Mouse (Mus musculus) testis, adult 2 months (tissue): Measurements from ENCODE around the gene Rxrg.

Experiments used
- CTCF ChIP-seq: fragments of 200-500 bp; IDR thresholded peaks from 2 replicates; pipeline ENCODE4 v1.5.1; 2012; ENCODE audit warnings: low read depth, mild to moderate bottlenecking, inconsistent platforms, low read length, moderate library complexity; ENCODE audit not compliant: control insufficient read depth, insufficient read depth, insufficient replicate concordance
- POLR2A ChIP-seq: fragments of 200-500 bp; IDR thresholded peaks from 2 replicates; pipeline ENCODE4 v1.6.1; 2012; ENCODE audit warnings: low read depth, mild to moderate bottlenecking, inconsistent platforms, low read length, moderate library complexity; ENCODE audit not compliant: control insufficient read depth

- TF ChIP-seq CTCF = no peak
- no peak for TF ChIP-seq POLR2A
Observed at GRCm38 (mm10) chr1:167648670-167649069, 50.5 kb downstream of the Rxrg start.
